Mouse (Mus musculus) forebrain, embryonic 11.5 days (tissue): ENCODE measurements around the gene 4930451I11Rik. TPM values are rescaled to one million over a fixed set of nuclear protein-coding genes. Genes with fewer than 3 reads are reported as not detected.

Source experiments
- ATAC-seq: fragments of 200-750 bp; cut with Nextera tagmentation; replicated peaks from 2 replicates; pipeline ENCODE4 v1.8.0; 2017; ENCODE audit warnings: moderate TSS enrichment; ENCODE audit not compliant: low FRiP score
- DNase-seq: peaks from one replicate; pipeline ENCODE4 v3.0.0-alpha.2; 2017; ENCODE audit warnings: low spot score
- H3K27ac ChIP-seq: fragments of 300-500 bp; sonication (generic); 2 replicates; pipeline ENCODE4 v1.5.1; 2014; ENCODE audit warnings: low read depth, low read length
- H3K27me3 ChIP-seq: fragments of 300-500 bp; sonication (generic); 2 replicates; pipeline ENCODE4 v1.6.1; 2014; ENCODE audit warnings: mild to moderate bottlenecking, low read length, mixed read lengths; ENCODE audit not compliant: control insufficient read depth, insufficient read depth
- H3K36me3 ChIP-seq: fragments of 300-500 bp; sonication (generic); 2 replicates; pipeline ENCODE4 v1.6.1; 2014; ENCODE audit warnings: mild to moderate bottlenecking, low read length, moderate library complexity, mixed read lengths; ENCODE audit not compliant: control insufficient read depth, insufficient read depth
- H3K4me1 ChIP-seq: fragments of 300-500 bp; sonication (generic); replicated peaks from 2 replicates; pipeline ENCODE4 v1.6.1; 2014; ENCODE audit warnings: low read length, mixed read lengths; ENCODE audit not compliant: control insufficient read depth, insufficient read depth
- H3K4me2 ChIP-seq: fragments of 300-500 bp; sonication (generic); 2 replicates; pipeline ENCODE4 v1.6.1; 2014; ENCODE audit warnings: low read depth, mild to moderate bottlenecking, low read length, moderate library complexity, mixed read lengths; ENCODE audit not compliant: severe bottlenecking
- H3K4me3 ChIP-seq: fragments of 300-500 bp; sonication (generic); 2 replicates; pipeline ENCODE4 v1.5.1; 2014; ENCODE audit warnings: low read depth, low read length
- H3K9ac ChIP-seq: fragments of 300-500 bp; sonication (generic); 2 replicates; pipeline ENCODE4 v1.6.1; 2014; ENCODE audit warnings: low read length
- H3K9me3 ChIP-seq: fragments of 300-500 bp; sonication (generic); 2 replicates; pipeline ENCODE4 v1.6.1; 2016; ENCODE audit warnings: low read length, mixed read lengths; ENCODE audit not compliant: control insufficient read depth
- WGBS: fragments of 180-500 bp; shearing (Covaris S2); extraction: QIAGEN DNeasy Blood & Tissue Kit; methylation state at CpG from one replicate; pipeline ENCODE4 v1.1.7; 2014; 5-methylcytosine and 5-hydroxymethylcytosine counted together
- polyA plus RNA-seq: library from polyadenylated mRNA; unstranded; fragments of >200 nt; fragmentation: Nextera tagmentation; extraction: Ambion mirVana; gene quantifications from 2 replicates; pipeline ENCODE4 v1.2.1, GENCODE M21; 2014

Gene 4930451I11Rik
- polyA plus RNA-seq, 1 experiment from 2014 or later = not detected

- Histone ChIP-seq H3K4me3 (peak overlapping the region; percentile 62), H3K4me2 (peak overlapping the region; percentile 100), H3K27me3 (peaks cover 7% of the 10 kb centered on the region; the same call in 1 of the 2 replicates), H3K36me3 (peaks cover 2% of the 10 kb centered on the region; the same call in 1 of the 2 replicates), H3K9me3 (no peaks in the 10 kb centered on the region), H3K4me1 (peaks cover 16% of the 10 kb centered on the region), H3K27ac (no peak overlapping the region), H3K9ac (peak overlapping the region; percentile 80)
- 37% methylated on average over 10 of the region's 10 CpGs for WGBS
- no peak for ATAC-seq
- peak; percentile 52 for DNase-seq
Observed at GRCm38 (mm10) chr7:126848794-126849193, 17.4 kb upstream of the 4930451I11Rik start.

GRCm38 (mm10) chr7:126847421-126848398, 16.3 kb upstream of the 4930451I11Rik start:
- Histone ChIP-seq H3K27ac (no peak overlapping the region), H3K9me3 (no peaks in the 10 kb centered on the region), H3K36me3 (no peaks in the 10 kb centered on the region), H3K9ac (peak overlapping the region; percentile 80), H3K4me3 (peak overlapping the region; percentile 62), H3K27me3 (peaks cover 7% of the 10 kb centered on the region; the same call in 1 of the 2 replicates), H3K4me1 (peaks cover 16% of the 10 kb centered on the region), H3K4me2 (peak overlapping the region; percentile 100)
- ATAC-seq = peak; percentile 55
- under 1% methylated on average over 64 of the region's 74 CpGs for WGBS
- DNase-seq = peak; percentile 82

GRCm38 (mm10) chr7:126847116-126847420, 15.6 kb upstream of the 4930451I11Rik start, which contains the start of gene Doc2a:
Doc2a (plus strand) TSS chr7:126847416.
- H3K4me1 ChIP-seq = peaks cover 12% of the 10 kb centered on the region
- peak within 1 kb of the TSS; percentile 80 for H3K9ac ChIP-seq
- peaks cover 7% of the 10 kb centered on the region; the same call in 1 of the 2 replicates for H3K27me3 ChIP-seq
- ATAC-seq (no peak), DNase-seq (peak; percentile 51)
- no peaks in the 10 kb centered on the region for H3K36me3 ChIP-seq
- no peak within 1 kb of the TSS for H3K27ac ChIP-seq
- WGBS = 32% methylated on average over 4 of the region's 4 CpGs
- peak within 1 kb of the TSS; percentile 100 for H3K4me2 ChIP-seq
- no peaks in the 10 kb centered on the region for H3K9me3 ChIP-seq
- peak within 1 kb of the TSS; percentile 62 for H3K4me3 ChIP-seq

GRCm38 (mm10) chr7:126845516-126845915, 14.1 kb upstream of the 4930451I11Rik start:
- no peaks in the 10 kb centered on the region; the same call in 1 of the 2 replicates for H3K9me3 ChIP-seq
- no peaks in the 10 kb centered on the region for H3K36me3 ChIP-seq
- H3K27me3 ChIP-seq = peaks cover 7% of the 10 kb centered on the region; the same call in 1 of the 2 replicates
- peak; percentile 46 for ATAC-seq
- H3K9ac ChIP-seq = no peak overlapping the region
- peaks cover 8% of the 10 kb centered on the region for H3K4me1 ChIP-seq
- no peak overlapping the region for H3K27ac ChIP-seq
- no peak for DNase-seq
- H3K4me3 ChIP-seq = no peak overlapping the region
- no peak overlapping the region for H3K4me2 ChIP-seq
- WGBS = 33% methylated on average over 2 of the region's 2 CpGs

DNA sequence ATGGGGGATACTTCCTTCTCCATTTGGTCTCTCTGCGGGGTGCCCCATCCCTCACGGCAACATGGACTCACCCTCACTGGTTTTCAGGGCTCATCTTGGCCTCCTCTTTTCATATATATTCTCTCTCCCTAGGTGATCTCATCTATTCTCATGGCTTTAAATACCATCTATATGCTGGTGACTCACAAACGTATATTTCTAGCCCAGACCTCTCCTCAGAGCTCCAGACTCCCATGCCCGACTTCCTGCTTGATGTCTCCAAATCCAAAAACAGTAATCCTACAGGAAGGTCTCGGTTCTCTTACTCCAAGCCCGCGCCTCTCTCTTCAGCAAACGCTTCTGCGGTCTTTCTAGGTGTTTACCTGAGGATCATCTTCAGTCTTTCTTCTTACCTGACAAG, 11.8 kb upstream of the 4930451I11Rik start:
- no peaks in the 10 kb centered on the region; the same call in 1 of the 2 replicates for H3K9me3 ChIP-seq
- H3K4me3 ChIP-seq = no peak overlapping the region
- H3K9ac ChIP-seq = no peak overlapping the region
- no peak overlapping the region for H3K27ac ChIP-seq
- H3K36me3 ChIP-seq = no peaks in the 10 kb centered on the region
- ATAC-seq (no peak), DNase-seq (peak; percentile 26)
- no peak overlapping the region for H3K4me2 ChIP-seq
- peaks cover 4% of the 10 kb centered on the region; the same call in 1 of the 2 replicates for H3K4me1 ChIP-seq
- 83% methylated on average over 9 of the region's 9 CpGs for WGBS
- no peaks in the 10 kb centered on the region for H3K27me3 ChIP-seq

GRCm38 (mm10) chr7:126833294-126833693, 1.9 kb upstream of the 4930451I11Rik start:
- H3K4me2 ChIP-seq = no peak overlapping the region
- H3K9ac ChIP-seq = no peak overlapping the region
- H3K36me3 ChIP-seq = no peaks in the 10 kb centered on the region
- ATAC-seq = no peak
- 91% methylated on average over 1 of the region's 1 CpGs for WGBS
- H3K4me3 ChIP-seq = no peak overlapping the region
- no peak for DNase-seq
- H3K27ac ChIP-seq = no peak overlapping the region
- H3K4me1 ChIP-seq = 0 out of 2 replicates have a peak, but pooled peaks cover 2% of the 10 kb centered on the region
- H3K27me3 ChIP-seq = no peaks in the 10 kb centered on the region
- no peaks in the 10 kb centered on the region for H3K9me3 ChIP-seq

GRCm38 (mm10) chr7:126832036-126832598, 678 bp upstream of the 4930451I11Rik start:
- no peaks in the 10 kb centered on the region for H3K27me3 ChIP-seq
- peak overlapping the region; percentile 21; the same call in 1 of the 2 replicates for H3K4me3 ChIP-seq
- H3K4me2 ChIP-seq = peak overlapping the region; percentile 52
- DNase-seq (peak; percentile 87), ATAC-seq (peak; percentile 82)
- H3K27ac ChIP-seq = no peak overlapping the region
- H3K4me1 ChIP-seq = 0 out of 2 replicates have a peak, but pooled peaks cover 2% of the 10 kb centered on the region
- H3K9me3 ChIP-seq = no peaks in the 10 kb centered on the region
- H3K9ac ChIP-seq = no peak overlapping the region; the same call in 1 of the 2 replicates
- no peaks in the 10 kb centered on the region for H3K36me3 ChIP-seq
- WGBS = under 1% methylated on average over 21 of the region's 21 CpGs

- no peak for DNase-seq
- 78% methylated on average over 5 of the region's 5 CpGs for WGBS
- no peak overlapping the region for H3K4me3 ChIP-seq
- H3K9me3 ChIP-seq = no peaks in the 10 kb centered on the region
- H3K36me3 ChIP-seq = no peaks in the 10 kb centered on the region
- H3K9ac ChIP-seq = no peak overlapping the region
- no peak for ATAC-seq
- H3K4me2 ChIP-seq = no peak overlapping the region
- H3K27ac ChIP-seq = no peak overlapping the region
- H3K27me3 ChIP-seq = 0 out of 2 replicates have a peak, but pooled peaks cover 3% of the 10 kb centered on the region
- H3K4me1 ChIP-seq = peaks cover 10% of the 10 kb centered on the region; the same call in 1 of the 2 replicates
Observed at GRCm38 (mm10) chr7:126825952-126826351, 5.5 kb downstream of the 4930451I11Rik start.
